Comparison of ENCODE assay signal across 9 mouse cellular contexts in the genomic region with DNA sequence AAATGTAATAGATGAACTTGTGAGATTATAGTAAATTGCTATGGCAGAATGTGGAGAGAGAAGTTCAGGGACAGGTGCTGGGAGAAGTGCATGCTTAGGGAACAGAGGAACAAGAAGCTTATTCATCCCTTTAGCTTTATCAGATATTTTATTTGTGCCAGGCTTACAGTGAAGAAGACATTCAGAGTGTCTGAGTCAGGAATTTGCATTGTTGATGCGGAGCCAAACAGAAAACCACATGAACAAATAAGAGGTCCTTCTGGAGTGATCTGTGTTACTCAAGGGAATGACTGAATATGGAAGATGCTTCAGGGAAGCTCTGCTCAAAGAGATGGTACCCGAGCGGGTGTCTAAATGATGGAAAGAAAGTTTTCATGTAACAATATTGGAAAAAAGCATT.
"Had no signal": no experiment of that assay in that cellular context is flagged by ENCODE, and none has a peak within 500 bp of the region (broad histone marks: within the 10 kb centered on the region; RNA-seq: fewer than 3 reads in every experiment).

No protein-coding gene starts in this region.

- ATAC-seq: liver, postnatal 0 days; lung, postnatal 0 days; midbrain, embryonic 15.5 days had no signal

- DNase-seq: kidney, adult 9 months; kidney, postnatal 14 days; kidney, postnatal 4 days; left cerebral cortex, postnatal 4 days; liver, postnatal 0 days; lung, embryonic 14.5 days; thymus, postnatal 25 days had no signal
